Mouse (Mus musculus): ENCODE data around the gene Slc30a3.

Slc30a3 gene

DNA sequence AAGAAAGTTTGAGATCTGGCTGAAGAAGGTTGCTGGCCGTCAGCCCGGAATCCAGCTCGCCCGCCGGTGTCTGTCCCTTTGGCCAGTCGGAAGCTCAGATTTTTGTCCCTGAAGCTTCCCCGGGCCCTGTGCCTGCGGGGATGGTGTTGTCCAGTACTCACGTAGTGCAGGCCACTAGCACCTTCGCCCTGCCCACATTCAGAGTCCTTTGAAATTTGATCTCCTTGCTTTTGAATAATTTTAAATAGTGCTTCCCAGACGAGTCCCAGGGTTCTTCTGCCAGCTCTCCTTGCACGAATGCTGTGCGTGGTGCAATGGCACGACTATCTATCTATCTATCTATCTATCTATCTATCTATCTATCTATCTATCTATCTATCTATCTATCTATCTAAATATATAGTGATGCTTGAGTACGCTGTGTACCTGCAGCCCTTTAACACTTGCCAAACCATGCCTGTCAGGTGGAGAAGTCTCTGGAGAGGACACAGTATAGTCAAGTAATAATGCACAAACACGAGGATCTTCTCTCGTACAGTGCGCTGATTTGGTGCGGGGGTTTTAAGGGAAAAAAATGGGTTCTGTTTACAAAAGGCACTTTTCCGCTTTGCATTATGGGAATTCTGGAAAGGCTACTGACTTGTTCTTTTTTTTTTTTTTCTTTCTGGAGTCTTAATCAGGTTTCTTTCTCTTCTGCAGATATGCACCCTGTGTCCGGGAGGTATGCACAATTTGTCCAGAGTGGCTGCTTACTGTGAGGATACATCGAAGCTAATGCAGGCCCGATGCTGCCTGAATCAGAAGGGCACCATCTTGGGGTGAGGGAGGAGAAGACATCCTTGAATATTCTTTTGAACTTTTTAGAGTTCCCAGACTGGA, 59.0 kb downstream of the Slc30a3 start, which contains the start of gene Slc5a6:
Slc5a6 (minus strand) TSS at position 162 of the 879 bp plus-strand sequence.
- DNase-seq (ENCODE audit: inconsistent age in 2 of 2, low spot score in 1 of 2), result peak; percentile 65 to 87

- DNase-seq (ENCODE audit: inconsistent age in 2 of 2, low spot score in 1 of 2), result peak; percentile 99 to 100
Observed at GRCm38 (mm10) chr5:31047848-31048762, 59.9 kb downstream of the Slc30a3 start, which contains the start of gene Atraid. TSS of gene Atraid (plus strand) at chr5:31048312.

GRCm38 (mm10) chr5:31047074-31047473, 61.0 kb downstream of the Slc30a3 start:
- DNase-seq (ENCODE audit: inconsistent age in 2 of 2, low spot score in 1 of 2), result peak in 1 of 2 experiments; percentile 44

- no peak for DNase-seq (ENCODE audit: inconsistent age in 2 of 2, low spot score in 1 of 2)
Observed at GRCm38 (mm10) chr5:31046416-31046815, 61.6 kb downstream of the Slc30a3 start.

- DNase-seq (ENCODE audit: inconsistent age in 2 of 2, low spot score in 1 of 2), result peak; percentile 78 to 83
Observed at GRCm38 (mm10) chr5:31038171-31038845, 69.7 kb downstream of the Slc30a3 start.

GRCm38 (mm10) chr5:31036556-31036955, 71.5 kb downstream of the Slc30a3 start:
- peak; percentile 42 to 72 for DNase-seq (ENCODE audit: inconsistent age in 2 of 2, low spot score in 1 of 2)
